Mouse (Mus musculus) 3T3-L1 (cell line): Measurements from ENCODE around the gene Use1.
A peak's percentile ranks its signal among the peaks of the same experiment; 100 is the strongest.

Source experiments
- DNase-seq: peaks from one replicate; pipeline ENCODE4 v3.0.0-alpha.2; 2015; ENCODE audit warnings: low read depth, low spot score

The Use1 gene

GRCm38 (mm10) chr8:71402446-71402964 is 35.9 kb downstream of the Use1 start:
- DNase-seq = no peak

- DNase-seq = no peak
Measured at GRCm38 (mm10) chr8:71403107-71403885, 36.6 kb downstream of the Use1 start.

- no peak for DNase-seq
Measured at GRCm38 (mm10) chr8:71404011-71404410, 37.4 kb downstream of the Use1 start.

GRCm38 (mm10) chr8:71404951-71405351 is 38.3 kb downstream of the Use1 start:
- peak; percentile 25 for DNase-seq

GRCm38 (mm10) chr8:71405401-71406098 is 38.9 kb downstream of the Use1 start, which contains the start of gene Ankle1:
Gene Ankle1, plus strand, starts transcription at chr8:71406010.
- DNase-seq = peak; percentile 95

GRCm38 (mm10) chr8:71406099-71407015 is 39.7 kb downstream of the Use1 start:
- peak; percentile 84 for DNase-seq

- DNase-seq = no peak
Measured at GRCm38 (mm10) chr8:71407441-71407840, 40.8 kb downstream of the Use1 start.

- no peak for DNase-seq
Measured at GRCm38 (mm10) chr8:71408231-71408630, 41.6 kb downstream of the Use1 start.

GRCm38 (mm10) chr8:71411535-71412273 is 45.1 kb downstream of the Use1 start:
- peak; percentile 39 for DNase-seq
